Mouse (Mus musculus) adrenal gland, postnatal 4 days (tissue): Measurements from ENCODE around the gene Tvp23b. TPM values are rescaled to one million over a fixed set of nuclear protein-coding genes. Genes with fewer than 3 reads are reported as not detected.
A peak's percentile ranks its signal among the peaks of the same experiment; 100 is the strongest.

ENCODE experiments used
- DNase-seq, 2 experiments: peaks; one replicate each; pipeline ENCODE4 v3.0.0; 2021 to 2022; ENCODE audit warnings: low spot score in 2 of 2, mixed read lengths in 2 of 2
- total RNA-seq, 2 experiments: library from RNA; stranded (reverse); gene quantifications; 2 replicates each; pipeline ENCODE4 v1.2.3; 2021

Tvp23b gene
- total RNA-seq, 2 experiments from 2014 or later, result 34.4 to 41.1 TPM

DNA sequence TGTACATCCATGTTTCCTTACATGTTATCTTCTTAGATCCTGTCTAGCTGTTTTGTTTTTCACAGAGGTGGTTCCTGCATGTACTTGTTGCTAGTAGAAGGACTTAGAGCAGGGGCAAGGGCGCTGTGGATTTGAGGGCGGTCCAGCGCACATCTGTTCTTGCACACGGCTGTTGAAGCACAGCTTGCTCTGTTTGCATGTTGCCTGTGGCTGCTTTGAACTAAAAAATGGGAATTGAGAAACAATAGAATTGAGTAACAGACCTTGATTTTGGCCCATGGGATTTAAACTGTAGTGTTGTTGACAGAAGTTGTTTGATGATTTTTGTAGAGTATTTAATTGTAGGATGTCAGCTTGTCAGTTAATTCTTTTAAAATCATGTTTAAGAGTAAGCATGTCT is 11.5 kb downstream of the Tvp23b start:
- DNase-seq, result no peak

DNA sequence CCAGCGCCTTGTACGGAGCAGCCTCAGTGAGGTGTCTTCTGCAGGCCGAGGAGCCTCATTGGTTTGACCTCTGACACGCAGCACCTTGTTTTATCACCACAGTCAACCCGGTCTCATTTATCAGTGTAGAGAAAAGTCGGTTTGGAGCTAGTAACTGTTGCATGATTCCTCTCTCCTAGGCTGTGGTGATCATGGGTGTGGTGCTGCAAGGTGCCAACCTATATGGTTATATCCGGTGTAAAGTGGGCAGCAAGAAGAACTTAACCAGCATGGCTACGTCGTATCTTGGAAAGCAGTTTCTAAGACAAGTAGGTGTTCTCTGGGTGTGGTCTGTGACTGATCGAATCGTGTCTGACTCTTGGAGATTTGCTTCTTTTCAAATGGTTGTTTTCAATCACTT is 12.5 kb downstream of the Tvp23b start:
- no peak for DNase-seq

DNA sequence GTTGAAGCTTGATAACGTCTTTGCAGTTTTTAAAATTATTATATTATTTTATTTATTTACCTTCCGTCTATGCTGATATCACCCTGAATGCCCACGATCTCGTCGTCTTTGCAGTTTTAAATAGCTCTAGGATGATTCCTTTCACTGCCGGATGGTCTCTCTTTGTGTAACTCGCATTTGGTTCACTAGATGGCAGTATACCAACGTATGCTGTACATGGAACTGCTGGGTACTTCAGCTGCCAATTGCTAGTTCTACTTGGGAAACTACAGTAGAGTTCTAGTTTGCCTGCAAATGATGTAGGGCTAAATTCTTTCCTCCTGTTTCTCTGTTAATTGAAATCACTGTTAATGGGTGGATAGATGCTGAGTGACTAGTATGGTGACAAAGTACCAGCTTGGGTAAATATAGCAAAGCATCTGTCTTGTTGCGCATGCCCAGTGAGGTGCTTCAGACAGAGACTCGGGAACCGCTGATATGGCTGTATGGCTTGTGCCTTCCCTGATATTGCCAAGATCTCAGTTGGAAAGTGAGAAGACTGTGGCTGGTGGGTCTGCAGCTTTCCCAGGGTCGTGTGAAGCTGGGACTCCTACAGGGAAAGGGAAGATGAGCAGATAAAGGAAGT is 22.6 kb downstream of the Tvp23b start:
- no peak for DNase-seq

DNA sequence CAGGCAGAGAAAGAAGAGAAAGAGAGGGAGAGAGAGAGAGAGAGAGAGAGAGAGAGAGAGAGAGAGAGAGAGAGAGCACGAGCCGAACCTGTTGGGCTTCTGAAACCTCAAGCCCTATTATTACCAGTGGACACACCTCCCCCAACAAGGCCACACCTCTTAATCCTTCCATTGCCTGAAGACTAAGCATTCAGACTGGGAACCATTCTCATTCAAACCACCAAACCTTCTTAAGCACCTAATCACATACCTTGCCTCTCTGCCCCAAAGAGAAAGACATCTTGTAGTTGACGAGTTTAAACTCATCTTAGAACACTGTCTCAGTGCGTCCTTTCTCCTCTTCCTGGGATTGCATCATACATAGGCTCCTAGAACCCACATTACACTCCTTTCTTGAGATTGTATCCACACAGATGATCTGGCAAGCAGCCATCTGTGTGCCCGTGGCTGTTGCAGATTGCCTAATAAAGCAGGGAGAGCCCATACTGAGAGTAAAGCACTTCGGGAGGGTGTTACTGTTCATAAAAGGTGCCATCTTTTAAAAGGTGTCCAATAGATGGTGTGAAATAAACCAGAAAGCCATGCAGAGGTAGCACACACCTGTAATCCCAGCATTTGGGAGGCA is 24.7 kb downstream of the Tvp23b start:
- DNase-seq, result no peak

DNA sequence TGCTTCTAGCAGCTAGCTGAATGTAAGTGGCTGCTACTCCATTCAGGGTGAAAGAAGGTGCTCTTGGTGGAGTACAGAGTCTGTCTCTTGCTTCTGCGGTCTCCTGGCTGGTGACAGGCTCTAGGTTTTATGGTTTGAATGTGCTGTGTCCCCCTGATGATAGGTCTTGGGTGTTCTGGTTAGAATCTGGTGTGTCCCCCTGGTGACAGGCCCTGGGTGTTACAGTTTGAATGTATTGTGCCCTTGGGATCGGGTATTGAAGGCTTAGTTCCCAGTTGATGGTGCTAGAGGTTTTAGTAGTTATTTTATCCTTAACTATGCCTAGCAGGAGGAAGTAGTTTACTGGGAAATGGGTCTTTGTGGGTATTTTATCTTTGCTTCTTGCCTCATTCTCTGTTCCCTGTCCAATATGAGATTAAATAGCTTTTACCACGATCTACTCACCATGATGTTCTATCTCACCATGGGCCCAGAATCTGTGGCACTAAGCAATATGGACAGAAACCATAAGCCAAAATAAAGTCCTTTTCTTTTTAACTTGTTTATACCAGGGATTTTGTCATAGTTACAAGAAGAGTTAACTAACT is 30.6 kb downstream of the Tvp23b start:
- DNase-seq, result no peak

DNA sequence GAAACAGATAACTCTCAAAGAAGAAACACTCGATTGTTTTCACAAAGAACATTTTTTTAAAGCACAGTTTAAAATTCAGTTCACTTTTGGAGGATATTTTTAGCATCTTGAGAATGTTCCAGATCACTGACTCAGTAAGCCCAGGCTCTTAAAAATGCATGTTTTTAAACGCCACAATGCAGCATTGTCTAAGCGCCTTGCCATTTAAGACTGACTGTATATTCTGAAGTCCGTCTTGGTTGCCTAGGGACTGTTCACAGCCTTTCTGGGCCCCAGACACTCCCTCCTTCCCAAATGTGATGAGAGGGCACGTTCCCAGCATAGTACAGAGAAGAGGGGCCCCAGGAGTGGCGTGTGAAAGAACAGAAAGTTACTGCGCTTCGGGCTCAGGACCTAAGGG is 32.1 kb downstream of the Tvp23b start:
- DNase-seq, result no peak

DNA sequence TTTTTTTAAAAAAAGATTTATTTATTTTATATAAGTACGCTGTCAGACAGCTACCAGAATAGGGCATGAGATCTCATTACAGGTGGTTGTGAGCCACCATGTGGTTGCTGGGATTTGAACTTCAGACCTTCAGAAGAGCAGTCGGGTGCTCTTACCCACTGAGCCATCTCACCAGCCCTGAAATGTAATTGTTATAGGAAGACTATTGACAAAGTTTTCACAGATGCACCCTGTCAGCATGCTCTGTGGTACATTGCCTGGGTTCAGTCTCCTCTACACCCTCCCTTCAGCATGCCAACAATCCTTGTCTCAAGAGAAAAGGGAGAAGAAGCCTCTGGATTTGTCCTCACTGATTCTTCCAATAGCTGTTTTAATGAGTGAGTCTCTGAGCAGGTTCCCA is 33.9 kb downstream of the Tvp23b start:
- no peak for DNase-seq

DNA sequence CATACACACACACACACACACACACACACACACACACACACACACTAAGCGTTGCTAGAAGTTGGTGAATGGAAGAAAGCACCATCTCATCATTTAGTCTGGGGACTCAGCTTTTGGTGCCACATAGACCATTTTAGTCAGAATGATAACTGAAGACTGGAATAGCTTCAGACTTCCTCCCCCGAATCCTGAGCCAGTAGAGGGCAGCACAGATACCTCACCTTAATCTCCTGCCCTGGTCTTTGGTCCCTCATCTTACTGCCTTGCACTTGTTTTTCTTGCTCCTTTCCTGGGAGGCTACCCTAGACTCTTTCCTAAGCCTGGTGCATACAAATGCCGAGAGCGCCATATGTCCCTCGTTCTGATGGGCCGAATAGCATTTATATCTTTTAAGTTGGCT is 35.3 kb downstream of the Tvp23b start:
- DNase-seq, result no peak

DNA sequence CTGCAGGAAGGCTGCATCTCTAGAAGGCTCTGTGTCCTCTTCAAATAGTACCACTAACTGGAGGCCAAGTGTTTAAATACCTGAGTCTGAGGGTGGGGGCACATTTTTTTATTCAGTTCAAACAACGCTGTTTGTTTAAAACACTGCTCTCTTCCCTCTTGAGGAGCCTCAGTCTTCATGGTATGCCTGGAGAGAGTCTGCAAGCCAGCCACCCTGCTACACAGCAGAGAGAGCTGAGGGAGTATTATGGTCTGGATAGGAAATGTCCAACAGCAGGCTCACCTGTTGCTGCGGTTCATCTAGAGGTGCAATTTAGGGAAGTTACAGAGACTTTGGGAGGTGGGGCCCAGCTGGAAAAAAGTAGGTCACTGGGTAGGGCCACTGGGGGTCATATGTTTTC is 36.2 kb downstream of the Tvp23b start:
- DNase-seq, result no peak

DNA sequence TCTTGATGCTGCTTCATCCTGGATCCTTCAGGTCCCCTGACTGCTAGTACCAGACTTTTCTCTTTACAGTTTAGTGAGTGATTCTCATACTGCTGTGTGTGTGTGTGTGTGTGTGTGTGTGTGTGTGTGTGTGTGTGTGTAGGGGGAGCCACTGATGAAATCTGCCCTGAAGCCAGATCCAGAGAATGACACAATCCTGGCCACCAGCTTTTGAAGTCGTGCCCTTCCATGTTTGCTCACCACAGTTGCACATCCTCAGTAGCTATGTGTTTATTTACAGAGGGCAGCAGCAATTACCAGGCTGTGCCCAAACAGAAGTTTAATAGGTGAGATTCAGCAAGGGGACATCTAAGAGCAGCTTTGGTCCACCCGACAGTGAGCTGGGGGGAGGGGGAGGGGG is 37.5 kb downstream of the Tvp23b start:
- no peak for DNase-seq

DNA sequence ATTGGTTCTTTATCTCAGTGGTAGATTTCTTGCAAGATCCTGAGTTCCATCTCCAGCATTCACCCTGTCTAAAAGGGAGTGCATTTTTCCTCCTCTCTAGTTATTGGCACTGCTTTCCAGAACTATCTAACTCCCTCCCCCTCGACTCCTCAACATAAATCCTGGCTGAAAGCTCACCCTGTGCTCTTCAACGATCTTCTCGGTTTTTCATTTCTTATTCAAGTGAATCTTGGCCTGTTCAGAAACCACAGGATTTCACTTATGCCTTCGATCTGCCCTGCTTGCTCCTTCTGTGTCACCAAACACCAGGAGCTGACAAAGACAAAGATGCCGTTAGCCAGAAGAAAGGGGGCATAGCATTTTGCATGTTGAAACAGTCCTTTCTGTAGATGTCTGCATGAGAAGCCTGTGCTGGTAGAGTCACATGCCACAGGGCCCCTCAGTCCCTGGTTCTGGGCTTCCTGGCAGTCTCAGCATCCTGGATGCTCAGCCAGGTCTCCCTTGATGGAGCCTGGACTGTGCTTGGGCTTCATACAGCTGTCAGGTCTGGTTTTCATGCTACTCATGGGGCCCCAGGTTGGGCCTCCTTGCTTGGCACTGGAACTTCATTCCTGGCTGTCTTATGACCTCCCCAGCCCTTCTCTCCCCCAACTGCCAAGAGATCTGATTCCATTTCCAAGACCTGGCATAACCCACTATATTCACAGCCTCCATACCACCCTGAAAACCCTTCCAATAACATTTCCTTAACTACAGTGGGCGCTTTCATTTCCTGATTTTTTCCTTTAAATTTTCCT is 40.9 kb downstream of the Tvp23b start:
- no peak for DNase-seq

DNA sequence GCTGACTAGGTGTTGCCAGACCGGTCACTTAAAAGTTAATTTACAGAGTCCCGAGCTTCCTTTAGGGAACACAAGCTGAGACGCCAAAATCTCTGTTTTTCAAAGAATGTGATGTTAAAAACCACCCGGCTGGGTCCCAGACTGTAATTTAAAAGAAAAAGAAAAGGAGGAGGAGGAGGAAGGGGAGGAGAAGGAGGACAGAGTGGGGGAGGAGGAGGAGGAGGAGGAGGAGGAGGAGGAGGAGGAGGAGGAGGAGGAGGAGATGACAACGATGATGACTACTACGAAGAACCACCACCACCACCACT is 41.4 kb downstream of the Tvp23b start:
- no peak for DNase-seq

DNA sequence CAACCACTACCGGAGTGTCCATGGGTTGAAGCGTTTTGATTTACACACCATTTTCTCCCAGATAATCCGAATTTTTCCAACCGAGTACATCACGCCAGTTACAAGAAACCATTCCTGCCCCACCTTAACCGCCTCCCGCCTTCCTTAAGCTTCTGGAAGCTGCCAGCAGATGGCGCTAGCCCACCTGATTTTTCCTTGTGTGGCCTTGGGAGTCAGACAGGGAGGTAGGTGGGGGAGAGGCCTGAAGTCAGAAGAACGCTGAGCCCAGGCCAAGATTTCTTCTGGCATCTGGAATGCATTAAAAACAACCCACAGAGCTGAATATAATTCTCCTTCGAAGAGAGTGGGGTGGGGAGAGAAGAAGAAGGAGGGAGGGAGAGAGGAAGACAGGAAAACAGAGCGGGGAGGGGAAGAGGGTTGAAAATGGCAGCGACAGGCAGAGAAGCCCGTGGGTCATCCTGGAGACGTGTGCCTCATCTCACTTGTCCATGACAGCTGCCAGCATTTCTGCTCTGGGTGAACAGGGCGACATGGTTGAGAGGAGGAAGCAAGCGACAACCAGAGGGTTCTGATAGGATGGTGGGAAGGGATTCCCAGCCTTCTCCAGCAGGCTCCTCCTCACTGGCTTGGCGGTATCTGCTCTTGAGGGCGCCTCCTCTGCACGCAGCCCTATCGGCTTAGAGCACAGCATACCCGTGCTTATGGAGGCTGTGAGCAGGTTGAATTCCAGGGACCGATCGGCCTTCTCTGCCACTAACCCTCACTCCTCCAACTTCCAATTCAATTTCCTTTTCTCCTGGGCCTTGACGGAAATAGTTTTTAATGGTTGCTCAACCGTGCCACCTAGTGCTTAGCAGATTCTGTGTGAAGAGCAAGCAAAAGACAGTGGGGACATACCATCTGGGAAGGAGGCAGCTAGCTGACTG is 42.1 kb downstream of the Tvp23b start:
- DNase-seq, result peak; percentile 81 to 84

DNA sequence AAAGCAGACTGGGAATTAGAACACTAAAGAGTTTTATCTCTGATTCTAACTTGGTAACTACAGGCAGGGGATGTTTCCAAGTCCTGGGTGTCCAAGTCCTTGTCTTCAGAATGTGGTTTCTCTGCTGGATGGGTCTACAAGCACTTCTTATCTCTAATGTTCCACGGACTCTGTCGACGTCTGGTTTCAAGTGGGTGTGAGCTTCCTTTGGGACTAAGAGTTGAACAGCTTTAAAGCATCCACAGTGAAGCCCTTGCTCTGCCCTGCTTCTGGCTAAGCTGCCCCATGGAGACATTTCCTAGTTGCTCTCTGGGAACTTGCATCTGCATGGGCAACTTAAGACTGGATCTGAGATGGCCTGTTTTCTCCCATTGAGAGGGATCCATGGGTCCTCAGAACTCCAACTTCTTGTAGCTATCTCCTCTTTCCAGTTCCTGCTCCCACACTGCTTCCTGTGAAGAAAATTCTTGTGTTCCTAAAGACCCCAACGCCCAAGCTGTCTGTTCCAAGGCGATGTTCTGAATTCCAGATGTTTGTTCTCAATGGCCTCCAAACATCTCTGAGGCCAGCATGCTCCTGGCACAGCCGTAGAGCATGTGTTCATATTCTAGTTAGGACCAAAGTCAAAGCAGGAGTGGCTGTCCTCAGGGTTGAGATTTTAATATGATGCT is 45.0 kb downstream of the Tvp23b start:
- no peak for DNase-seq

DNA sequence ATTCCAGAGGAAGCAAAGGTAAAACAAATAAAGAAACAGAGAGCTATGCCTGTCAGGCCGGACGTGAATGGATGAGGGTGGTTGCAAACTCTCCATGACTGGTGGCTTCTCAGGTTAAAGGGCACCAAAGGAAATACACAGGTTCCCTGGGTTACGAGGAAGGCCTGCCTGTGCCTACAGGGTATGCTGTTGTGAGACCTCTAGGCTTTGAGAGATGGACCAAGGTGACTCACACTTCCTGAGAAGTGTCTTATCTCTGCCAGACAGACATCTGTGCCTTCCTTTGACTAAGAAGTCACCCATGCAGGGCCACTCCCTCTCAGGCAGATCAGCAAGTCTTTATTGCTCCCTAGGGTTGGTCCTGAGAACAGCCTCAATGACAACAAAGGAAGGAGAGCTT is 50.5 kb downstream of the Tvp23b start:
- DNase-seq, result no peak

DNA sequence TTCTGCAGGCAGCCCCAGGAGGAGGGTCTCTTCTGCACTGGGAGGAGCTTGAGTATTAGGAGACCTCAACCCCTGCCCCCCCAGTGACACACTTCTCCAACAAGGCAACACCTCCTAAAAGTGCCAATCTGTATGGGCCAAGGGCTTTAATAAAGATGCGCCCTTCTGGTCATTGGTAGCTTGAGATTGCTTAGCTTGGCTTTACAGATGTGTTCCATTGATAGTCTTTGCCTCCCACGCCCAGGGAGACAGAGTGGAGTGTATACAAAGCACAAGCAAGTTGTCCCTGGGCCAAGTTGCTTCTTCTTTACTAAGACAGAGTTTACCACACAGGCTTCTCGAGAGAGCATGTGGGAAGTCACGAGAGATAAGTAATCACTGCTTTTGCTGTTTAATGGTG is 51.3 kb downstream of the Tvp23b start:
- no peak for DNase-seq

DNA sequence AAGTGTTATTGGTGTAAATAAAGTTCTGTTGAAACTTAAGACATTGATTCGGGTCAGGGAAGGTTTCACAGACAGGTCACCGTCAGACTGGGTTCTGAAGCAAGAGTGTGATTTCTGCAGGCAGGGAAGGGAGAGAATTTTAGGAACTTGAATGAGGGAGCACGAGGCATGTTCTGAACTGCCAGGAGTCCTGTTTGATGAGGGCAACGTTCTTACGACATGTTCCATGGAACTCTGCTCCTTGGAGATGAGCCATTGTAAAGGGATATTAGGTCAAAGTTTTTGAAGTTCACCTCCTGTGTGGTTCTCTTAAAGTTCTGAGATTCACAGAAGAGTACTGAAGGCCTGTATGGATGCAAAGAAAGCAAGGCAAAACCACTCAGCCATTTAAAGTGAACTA is 51.9 kb downstream of the Tvp23b start:
- no peak for DNase-seq

DNA sequence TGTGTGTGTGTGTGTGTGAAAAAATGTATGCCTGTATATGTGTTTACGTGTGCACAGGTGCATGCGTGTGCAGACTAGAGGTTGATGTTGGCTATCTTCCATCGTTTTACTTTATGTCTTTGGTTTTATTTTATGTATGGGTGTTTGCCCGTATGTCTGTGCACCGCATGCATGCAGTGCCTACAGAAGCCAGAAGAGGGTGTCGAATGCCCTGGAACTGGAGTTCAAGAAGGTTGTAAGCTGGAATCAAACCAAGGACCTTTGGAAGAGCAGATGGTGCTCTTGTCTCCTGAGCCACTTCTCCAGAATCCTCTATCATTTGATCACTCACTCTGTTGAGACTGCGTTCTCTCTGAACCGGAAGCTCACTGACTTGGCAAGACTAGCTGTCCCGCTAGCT is 53.8 kb downstream of the Tvp23b start:
- DNase-seq, result no peak

DNA sequence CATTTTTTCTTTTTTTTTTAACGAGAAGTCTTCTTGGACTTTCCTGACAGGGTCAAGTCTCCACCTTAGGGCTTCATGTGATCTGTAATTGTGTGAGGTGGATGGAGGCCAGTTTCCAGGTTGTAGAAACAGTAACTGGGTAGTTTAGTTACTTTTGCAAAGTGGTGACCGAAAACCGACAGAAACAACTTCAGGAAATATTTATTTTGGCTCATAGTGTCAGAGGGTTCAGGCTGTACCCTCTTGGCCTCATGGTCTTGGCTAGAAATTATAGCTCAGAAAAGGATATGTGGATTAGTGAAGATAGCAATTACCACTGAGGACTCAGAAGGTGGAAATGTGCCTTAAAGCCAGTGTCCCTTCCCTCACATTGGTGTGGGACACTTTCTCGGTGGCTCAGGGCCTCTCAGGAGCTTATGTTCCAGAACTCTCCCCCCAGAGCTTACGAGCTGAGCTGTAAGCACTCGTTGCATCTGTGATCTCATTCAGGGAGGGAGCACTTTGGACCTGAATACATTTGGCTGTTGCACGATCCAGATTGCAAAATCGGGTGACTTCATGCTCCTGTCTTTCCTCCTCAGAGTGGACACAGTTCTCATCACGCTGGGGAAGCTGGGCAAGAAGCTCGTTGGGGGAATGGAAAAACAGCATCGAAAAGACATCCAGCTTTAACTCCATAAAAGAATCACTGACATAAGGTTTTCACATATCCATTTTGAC is 55.7 kb downstream of the Tvp23b start:
- DNase-seq, result no peak

DNA sequence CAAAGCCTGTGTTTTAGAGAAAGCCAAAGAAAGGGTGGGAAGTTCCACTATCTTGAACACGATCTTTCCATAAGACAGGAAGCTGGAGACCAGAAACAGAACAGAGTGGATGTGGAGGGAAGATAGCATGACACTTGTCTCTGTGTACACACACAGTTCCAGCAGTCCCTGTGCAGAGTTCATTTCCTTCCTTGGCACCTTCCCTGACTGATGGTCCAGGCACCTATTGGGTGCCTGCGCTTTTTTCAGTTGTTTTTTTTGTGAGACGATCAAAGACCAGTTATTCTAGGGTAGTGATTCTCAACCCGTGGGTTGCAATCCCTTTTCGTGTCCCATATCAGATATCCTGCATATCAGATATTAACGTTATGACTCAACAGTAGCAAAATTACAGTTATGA is 58.7 kb downstream of the Tvp23b start:
- DNase-seq, result no peak
